Mouse (Mus musculus): ENCODE measurements around the gene Pabpn1l.
"Not testable (repeated sequence)": the region's sequence is repeated elsewhere in the genome, so short reads cannot be mapped to it uniquely, and the experiment has no call there.

Pabpn1l gene

GRCm38 (mm10) chr8:122576648-122577022 is 45.9 kb downstream of the Pabpn1l start, which contains the start of gene Aprt:
Aprt (minus strand) TSS chr8:122576909.
- DNase-seq (ENCODE audit: low read depth, low spot score): peak; percentile 87

- no peak for DNase-seq (ENCODE audit: low read depth, low spot score)
Observed at GRCm38 (mm10) chr8:122575735-122576647, 46.5 kb downstream of the Pabpn1l start.

- no peak for DNase-seq (ENCODE audit: low read depth, low spot score)
Observed at GRCm38 (mm10) chr8:122575286-122575685, 47.3 kb downstream of the Pabpn1l start.

DNA sequence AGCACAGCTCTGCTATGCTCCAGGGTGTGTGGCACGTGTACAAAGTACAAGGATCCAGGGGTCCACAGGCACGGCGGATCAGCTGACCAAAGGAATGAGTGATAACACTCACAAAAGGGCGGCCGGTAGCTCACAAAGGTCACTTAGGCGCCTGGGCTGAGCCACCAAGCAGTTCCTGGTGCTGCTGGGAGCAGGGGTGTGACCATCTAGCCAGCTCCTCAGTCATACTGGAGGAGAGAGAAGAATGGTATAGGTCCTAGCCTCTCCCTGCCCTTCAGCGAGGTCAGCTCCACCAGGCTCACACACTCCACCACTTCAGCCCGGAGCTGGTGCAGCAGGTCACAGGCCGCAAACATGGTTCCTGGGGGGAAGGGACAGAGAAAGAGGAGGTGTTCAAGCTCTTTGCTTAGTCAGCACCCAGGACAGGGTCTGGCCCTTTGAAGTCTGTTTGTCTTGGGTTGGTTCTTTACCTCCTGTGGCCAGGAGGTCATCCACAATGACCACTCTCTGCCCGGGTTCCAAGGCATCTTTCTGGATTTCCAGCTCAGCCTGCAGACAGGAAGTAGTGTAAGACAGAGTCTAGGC is 47.8 kb downstream of the Pabpn1l start:
- no peak for DNase-seq (ENCODE audit: low read depth, low spot score)

- no peak for DNase-seq (ENCODE audit: low read depth, low spot score)
Observed at GRCm38 (mm10) chr8:122574264-122574663, 48.3 kb downstream of the Pabpn1l start.

- no peak for DNase-seq (ENCODE audit: low read depth, low spot score)
Observed at GRCm38 (mm10) chr8:122573577-122573976, 49.0 kb downstream of the Pabpn1l start.

- DNase-seq (ENCODE audit: low read depth, low spot score): not testable (repeated sequence)
Observed at GRCm38 (mm10) chr8:122573176-122573575, 49.4 kb downstream of the Pabpn1l start.

- no peak for DNase-seq (ENCODE audit: low read depth, low spot score)
Observed at GRCm38 (mm10) chr8:122572751-122573150, 49.8 kb downstream of the Pabpn1l start.

DNA sequence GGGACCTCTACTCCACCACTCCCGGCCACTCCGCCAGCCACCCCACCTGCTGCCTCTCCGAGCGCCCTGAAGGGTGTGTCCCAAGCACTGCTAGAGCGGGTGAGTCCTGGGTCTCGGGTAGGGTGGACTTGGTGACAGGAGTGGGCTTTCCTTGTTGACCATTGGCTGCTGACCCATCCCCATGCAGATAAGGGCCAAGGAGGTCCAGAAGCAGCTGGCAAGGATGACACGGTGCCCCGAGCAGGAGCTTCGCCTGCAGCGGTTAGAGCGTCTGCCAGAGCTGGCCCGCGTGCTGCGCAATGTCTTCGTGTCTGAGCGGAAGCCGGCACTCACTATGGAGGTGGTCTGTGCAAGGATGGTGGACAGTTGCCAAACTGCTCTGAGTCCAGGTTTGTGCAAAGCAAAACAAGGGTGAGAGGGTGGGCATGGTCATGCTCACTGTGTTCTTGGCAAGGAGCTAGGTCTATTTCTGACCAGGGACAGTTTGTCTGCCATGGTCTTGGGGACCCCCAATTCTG is 50.7 kb downstream of the Pabpn1l start:
- DNase-seq (ENCODE audit: low read depth, low spot score): no peak

- no peak for DNase-seq (ENCODE audit: low read depth, low spot score)
Observed at GRCm38 (mm10) chr8:122571153-122571552, 51.4 kb downstream of the Pabpn1l start.

DNA sequence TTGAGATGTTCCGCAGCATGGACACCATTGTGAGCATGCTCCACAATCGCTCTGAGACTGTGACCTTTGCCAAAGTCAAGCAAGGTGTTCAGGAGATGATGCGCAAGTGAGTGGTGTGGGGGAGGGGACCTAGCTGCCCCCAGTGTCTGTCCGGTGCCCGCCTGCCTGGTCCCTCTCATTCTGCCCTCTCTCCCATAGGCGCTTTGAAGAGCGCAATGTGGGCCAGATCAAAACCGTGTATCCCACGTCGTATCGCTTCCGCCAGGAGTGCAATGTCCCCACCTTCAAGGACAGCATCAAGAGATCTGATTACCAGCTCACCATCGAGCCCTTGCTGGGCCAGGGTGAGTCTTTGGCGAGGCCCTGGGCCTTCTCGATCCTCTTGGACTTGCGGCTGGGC is 52.5 kb downstream of the Pabpn1l start:
- no peak for DNase-seq (ENCODE audit: low read depth, low spot score)
